Mouse (Mus musculus) embryo, embryonic 11.5 days (tissue): ENCODE data around the gene Slc5a10.

ENCODE experiments used
- DNase-seq: peaks from one replicate; pipeline ENCODE4 v3.0.0-alpha.2; 2012; ENCODE audit warnings: low read depth, low spot score

Gene Slc5a10

DNA sequence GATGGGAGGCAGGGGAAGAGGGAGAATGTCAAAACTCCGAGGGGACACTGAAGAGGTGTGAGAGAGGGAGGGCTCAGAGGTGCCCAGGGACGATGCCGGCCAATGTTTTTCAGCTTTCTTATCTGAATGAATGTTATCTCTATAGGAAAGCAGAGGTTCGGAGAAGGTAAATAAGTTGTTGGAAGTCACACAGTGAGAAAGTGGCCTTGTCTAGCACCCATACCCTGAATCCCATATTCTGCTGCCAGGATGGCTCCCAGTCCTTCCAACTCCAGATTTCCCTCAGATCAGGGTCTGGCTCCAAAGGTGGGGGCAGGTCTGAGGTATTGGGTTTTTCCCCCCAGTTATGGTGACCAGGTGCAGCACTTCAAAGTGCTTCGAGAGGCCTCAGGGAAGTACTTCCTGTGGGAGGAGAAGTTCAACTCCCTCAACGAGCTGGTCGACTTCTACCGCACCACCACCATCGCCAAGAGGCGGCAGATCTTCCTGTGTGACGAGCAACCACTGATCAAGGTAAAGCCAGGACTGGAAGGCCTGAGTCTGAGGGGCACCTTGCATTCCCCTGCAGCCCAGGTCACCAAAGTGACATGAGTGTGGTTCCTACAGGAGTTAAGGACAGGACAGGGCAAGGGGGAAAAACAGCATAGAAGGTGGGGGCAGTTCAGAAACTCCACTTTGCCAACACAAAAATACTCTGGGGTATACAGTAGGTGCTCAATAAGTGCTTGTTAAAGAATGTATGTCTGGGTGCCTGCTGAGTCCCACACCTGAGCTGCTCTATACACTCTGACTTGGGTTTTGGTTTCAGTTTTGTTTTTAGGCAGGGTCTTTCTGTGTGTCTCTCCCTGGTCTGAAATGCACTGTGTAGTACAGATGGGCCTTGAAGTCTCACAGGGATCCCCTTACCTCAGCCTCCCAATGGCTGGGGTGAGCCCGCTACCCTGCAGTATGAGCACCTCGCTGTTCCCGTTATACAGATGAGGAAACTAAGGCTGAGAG lies 50.8 kb downstream of the Slc5a10 start:
- no peak for DNase-seq

DNA sequence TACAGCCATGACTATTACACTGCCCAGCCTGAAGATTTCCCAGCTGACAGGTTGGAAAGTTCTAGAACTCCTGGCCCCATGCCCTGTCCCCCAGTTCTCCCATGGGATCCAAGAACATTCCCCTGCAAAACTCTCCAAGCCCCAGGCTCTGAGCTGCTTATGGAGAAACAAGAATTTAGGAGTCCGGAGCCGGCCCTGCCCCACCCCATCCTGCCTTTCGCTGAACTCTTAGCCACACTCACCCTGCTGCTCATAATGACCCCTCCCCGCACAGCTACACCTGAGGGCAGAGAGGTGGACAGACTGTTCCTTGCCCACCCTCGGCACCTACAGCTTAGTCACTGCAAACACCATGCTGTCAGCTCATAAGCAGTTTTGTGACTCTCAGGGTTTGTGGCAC lies 52.8 kb downstream of the Slc5a10 start:
- DNase-seq = no peak

DNA sequence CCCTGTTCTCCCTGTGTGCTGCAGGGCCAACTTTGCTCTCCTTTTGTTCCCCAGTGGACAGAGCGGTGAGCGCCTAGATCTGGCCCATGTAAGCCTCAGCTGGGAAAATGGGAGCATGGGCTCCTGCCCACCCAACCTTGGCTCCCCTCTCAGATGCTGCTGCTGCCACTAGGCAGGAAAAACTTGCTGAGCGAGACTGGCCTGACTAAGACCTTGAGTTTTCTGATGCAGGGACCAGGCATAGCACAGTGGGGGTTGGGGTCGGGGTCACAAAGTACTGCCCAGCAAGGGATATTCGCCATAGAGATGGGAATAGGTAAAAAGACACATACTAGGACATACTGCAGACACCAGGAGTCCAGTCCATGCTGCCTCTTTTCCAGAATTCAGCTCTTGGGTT lies 53.4 kb downstream of the Slc5a10 start:
- no peak for DNase-seq

DNA sequence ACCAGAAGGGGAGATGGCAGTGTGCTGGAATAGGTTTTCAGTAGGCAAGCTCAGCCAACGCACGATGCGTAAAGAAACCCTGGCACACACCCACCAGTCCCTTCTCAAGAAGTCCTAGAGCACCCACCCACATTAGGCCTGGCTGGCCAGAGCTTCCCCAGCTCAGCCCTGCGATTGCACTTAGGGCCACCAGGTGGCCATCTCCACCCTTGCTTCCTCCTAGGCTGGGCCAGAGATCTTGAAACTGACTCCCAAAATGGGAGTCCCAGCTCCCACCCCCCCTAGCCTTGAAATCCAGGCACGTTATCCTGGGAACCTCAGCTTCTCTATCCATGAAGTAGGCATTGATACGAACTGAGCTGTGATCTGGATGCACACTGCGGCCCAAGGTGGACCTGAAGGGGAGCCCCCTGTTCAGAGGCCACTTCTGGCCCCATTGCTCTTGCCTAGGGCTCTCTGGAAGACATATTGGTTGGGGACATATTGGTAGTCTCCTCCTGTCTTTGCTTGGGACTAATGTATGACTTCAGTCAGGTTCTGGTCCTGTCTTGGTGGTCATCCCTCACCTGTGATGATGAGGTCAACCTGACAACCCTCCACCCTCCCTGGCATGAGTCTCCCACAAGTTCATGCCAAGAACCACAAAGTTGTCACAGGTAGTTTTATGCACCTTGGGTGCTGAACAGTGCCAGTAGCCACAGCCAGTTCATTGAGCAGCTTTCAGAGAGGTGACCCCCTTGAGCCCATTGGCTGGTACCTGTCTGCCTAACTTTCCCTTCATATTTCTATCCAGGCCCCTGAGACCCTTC lies 54.4 kb downstream of the Slc5a10 start:
- no peak for DNase-seq

DNA sequence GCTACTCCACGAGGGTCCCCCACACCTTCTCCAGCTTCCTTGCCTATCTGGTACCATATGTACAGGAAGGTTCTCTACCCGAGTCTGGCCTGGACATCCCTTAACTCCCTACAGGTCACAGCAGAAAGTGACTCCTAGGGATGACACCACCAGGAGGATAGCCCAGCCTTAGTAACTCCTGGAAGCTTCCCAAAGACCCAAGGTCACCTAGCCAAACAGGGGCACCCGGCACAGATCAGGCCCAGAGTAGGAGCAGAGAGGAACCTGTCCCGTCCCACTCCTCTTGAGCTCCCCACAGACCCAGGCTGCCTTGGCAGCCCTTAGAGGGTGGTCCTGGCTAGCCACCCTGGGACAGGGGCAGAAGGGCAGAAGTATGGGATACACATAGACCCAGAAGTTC lies 55.2 kb downstream of the Slc5a10 start:
- DNase-seq = no peak

DNA sequence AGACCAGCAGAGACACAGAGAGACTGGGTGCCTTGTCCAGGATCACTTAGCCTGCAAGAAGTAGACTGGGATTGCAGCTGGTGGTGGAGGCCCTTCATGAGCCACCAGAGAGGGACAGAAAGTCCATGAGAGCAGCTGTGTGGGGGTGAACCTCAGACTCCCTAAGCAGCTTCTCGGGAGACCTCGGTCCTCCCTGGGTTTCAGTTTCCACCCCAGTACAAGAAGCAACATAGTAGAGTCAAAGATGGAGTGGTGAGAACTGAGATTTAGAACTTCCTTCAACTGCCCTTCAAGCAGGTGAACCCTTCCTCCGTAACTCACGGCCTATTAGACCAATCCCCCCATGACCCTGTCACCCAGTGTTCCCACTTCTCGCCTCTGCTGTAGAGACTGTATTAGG lies 58.4 kb downstream of the Slc5a10 start:
- no peak for DNase-seq

DNA sequence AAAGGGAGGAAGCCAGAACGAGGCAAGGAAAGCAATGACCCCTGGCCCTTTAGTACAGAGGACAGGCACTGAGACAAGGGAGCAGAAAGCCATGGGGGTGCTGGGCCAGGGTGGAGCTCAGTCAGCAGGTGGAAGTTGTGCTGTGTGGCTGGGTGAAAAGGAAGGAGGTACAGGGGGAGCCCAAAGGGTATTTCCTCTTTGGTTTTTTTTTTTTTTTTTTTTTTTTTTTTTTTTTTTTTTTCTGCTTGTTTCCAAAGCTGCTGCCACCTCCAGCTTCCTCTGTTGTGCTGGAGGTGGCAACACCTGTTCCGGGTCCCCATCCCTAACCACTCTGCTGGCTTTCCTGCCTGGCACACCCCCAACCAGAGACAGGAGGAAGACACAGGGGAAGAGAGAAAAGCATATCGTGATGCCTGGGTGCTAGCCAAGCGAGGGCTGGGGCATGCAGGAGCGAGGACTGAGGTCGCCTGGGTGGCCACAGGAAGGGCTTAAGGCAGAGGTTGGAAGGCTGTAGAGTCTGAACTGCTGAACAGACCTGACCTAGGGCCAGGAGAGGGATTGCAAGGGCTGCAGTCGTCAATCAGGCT lies 59.7 kb downstream of the Slc5a10 start:
- DNase-seq = no peak

DNA sequence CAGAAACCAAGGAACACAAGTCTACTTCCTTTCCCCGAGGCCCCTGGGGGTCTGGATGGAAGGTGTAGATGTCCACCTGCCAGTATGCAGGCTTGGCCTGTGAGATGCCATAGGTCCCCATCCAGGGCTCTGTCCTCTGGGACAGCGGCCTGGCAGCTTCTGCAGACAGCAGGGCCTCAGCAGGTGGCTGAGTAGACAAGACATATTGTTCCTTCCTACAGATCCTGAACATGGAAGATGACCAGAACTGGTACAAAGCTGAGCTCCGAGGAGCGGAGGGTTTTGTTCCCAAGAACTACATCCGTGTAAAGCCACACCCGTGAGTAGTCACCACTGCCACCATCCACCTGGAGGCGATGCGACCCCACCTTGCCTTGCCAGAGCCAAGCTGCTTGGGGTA lies 60.6 kb downstream of the Slc5a10 start:
- no peak for DNase-seq

DNA sequence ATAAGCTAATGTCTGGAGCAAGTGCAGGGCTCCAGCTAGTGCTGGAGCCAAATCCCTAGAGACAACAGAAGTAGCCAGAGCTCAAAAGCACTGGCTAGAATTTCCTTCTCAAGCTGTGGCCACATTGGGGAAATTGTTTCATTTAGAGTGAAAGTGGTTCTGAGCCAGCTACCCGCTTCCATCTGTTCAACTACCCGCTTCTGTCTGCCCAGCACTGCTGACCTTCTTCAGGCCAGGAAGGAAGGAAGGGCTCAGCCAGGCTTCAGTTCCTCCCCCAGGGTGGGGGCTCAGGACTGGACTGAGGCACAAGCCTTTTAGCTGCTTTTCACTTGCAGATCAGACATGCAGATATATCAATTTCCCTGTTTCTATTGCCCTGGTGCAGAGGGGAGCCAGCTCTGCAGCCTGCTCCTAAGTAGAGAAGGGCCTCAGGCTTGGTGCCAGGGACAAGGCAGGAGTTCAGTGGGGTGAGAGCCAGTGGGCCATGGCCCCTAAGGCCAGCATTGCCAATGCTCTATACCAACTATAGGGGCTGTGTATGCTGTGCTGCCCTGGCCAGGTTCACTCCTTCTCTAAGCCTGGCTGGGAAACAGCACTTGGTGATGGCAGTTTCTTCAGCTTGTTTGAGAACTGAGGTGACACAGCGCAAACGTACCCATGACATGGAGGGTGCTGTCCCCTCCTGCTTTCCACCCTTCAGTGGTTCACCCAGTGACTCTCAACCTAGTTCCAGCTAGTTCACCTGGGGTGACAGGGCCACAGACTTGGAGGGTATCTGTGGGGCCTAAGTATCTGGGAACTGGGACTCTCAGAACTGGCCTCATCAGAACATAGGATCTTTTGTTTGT lies 61.4 kb downstream of the Slc5a10 start:
- DNase-seq = no peak

DNA sequence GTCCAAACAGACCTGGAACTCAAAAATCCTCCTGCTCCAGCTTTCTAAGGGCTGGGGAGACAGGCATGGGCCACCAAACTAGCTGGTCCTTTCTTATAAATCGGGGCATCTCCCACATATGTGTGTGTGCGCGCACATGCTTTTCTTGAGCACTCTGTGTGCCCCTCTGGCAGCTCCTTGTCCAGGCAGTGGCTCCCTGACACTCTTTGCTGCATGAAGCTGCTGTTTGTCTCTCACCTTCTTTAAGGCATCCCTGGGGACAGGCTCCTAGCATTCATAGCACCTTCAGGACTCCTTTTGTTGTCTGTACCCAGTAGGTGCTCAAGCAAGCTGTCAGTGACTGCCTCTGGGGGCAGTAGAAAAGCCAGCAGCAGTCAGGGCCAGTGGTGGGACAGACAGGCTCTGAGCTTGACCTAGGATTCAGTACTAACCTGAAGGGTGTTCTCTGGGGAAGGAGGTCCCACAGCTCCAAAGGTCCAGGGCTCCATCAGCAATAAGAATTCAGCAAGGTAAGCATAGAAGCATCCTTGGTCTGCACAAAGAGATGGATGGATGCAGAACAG lies 62.2 kb downstream of the Slc5a10 start:
- DNase-seq = no peak

DNA sequence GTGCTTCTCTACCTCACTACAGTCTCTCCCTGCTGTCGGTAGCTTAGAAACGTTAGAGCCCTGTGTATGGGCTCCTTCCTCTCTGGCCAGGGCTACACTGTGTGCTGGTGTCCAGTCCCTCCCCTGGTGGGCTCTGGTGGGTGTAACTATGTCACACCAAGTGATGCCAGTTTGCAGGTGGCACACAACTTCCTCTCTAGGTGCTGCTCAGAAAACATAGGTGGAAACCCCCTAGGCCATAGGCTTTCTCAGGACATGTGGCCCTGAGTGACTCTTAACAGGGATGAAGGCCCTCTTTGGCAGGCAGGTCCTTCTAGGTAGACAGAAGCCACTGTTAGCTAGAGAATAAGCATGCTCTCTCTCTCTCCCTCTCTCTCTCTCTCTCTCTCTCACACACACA lies 63.2 kb downstream of the Slc5a10 start:
- no peak for DNase-seq

DNA sequence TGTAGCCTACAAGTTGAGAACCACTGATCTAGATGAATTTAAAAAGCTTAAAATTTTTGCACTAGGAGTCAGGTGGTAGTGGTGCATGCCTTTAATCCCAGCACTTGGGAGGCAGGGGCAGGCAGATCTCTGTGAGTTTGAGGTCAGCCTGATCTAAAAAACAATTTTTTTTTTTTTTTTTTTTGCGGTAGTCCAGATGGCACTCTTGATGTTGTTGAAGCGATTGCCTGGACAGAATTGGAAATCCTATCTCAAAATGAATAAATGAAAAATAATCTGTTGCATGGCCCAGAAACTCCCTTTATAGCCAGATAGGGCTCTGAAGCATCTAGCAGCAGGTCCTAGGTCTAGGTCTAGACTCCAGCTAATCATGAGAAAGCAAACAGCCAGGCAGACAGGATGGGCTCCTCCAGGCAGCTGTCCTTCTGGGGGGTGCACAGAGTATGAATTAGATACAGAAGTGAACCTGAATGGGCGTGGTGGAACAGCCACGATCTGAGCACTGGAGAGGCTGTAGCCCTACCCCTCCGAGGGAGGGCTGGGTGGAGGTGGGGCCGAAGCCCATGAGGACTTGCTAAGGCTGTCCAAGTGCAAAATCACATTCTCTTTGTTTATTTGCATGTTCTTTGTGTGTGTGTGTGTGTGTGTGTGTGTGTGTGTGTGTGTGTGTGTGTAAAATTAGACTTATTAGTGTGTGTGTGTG lies 64.3 kb downstream of the Slc5a10 start:
- DNase-seq = no peak

DNA sequence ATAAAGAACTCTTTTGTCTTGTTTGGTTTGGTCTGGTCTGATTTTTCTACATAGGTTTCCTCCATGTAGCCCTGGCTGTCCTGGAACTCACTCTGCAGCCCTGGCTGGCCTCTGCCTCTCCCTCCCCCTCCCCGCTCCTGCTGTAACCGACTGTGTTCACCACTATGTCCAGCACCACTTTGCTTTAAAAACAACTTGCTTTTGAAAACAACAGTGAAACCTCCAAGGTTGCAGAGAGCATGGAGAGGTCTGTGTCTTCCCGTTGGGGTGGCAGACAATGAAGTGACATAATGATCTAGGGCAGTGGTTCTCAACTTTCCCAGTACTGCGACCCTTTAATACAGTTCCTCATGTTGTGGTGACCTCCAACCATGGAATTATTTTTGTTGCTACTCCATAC lies 65.0 kb downstream of the Slc5a10 start:
- DNase-seq = no peak

DNA sequence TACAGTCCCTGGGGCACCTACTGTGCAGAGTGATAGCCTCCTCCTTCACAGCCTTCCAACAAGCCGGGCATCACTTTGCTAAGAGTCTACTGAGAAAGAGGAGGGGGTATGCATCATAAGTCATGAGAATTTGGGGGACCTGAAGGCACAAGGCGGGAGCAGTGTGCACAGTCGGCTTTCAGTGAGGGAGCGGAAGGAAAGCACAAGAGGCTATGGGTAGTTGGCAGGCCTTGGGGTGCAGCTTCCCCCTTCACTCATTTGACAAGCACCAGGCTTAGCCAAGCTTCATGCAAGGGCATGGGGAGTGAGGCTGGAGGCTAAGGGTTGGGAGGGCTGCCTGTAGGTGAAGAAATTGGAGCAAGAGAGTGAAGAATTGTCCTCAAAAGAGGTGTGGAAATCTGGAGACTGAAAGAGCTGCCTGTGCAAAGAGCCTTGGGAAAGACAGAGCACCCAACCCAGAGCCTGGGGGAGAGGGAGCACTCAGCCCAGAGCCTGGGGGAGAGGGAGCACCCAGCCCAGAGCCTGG lies 65.8 kb downstream of the Slc5a10 start:
- no peak for DNase-seq

DNA sequence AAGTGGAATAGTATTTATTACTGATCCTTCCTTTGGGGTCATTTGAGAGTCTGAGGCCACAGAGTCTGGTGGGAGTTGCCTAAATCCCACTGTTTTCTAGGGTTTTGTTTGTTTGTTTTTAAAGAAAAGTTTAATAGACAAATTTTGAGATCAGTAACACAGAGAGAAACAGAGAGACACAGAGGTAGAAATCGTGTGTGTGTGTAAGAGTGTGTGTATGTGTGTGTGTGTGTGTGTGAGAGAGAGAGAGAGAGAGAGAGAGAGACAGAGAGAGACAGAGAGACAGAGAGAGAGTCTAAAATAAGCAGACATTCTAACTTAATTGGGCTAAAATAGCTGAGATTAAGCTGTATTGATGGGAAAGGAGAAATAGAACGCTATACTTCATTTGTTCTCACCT lies 67.1 kb downstream of the Slc5a10 start:
- DNase-seq = no peak

DNA sequence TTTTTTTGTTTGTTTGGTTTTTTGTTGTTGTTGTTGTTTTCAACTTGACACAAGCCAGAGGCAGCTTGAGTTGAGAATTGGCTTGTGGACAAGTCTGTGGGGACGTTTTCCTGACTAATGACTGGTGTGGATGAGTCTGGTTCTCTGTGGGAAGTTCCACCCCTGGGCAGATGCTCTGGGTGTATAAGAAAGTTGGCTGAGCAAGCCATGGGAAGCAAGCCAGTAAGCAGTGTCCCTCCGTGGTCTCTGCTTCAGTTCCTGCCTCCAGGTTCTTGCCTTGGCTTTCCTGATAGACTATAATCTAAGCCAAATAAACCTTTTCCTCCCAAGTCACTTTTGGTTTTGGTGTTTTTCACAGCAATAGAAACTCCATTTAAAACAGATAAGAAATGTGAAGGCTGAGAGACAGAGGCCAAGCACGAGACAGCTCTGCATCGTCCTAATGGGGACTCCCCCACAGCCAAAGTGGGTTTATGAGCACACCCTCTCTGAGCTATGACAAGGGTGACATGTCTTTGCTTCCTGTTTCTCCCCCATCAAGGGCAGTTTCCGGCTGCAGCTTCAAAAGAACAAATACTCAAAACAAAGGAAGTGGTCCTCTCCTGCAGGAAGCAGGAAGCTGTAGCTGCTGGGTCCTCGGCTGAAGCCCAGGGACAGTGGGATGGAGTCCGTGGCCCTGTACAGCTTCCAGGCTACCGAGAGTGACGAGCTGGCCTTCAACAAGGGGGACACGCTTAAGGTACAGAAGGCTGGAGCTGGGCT lies 67.8 kb downstream of the Slc5a10 start, which contains the start of gene Grap:
TSS of gene Grap (plus strand) at position 580 of the 762 bp plus-strand sequence.
- no peak for DNase-seq

DNA sequence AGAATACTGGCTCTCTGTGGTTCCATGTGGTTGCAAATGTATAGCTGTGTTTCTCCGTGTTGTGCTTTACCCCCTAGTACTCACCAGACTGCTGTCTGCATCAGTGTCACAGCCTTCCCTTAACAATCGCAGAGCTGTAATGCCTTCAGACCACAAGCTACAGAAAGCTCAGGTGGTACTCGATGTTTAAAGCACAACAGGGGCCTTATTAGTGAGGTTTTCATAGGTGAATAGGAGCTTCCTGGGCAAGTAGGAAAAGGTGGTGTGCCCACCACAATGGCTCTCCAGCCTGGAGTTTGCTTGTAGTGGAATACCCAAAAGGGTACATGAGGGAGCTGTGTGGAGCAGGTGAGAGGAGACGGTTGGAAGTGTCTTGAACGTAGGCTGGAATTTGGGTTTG lies 68.4 kb downstream of the Slc5a10 start:
- DNase-seq = no peak

DNA sequence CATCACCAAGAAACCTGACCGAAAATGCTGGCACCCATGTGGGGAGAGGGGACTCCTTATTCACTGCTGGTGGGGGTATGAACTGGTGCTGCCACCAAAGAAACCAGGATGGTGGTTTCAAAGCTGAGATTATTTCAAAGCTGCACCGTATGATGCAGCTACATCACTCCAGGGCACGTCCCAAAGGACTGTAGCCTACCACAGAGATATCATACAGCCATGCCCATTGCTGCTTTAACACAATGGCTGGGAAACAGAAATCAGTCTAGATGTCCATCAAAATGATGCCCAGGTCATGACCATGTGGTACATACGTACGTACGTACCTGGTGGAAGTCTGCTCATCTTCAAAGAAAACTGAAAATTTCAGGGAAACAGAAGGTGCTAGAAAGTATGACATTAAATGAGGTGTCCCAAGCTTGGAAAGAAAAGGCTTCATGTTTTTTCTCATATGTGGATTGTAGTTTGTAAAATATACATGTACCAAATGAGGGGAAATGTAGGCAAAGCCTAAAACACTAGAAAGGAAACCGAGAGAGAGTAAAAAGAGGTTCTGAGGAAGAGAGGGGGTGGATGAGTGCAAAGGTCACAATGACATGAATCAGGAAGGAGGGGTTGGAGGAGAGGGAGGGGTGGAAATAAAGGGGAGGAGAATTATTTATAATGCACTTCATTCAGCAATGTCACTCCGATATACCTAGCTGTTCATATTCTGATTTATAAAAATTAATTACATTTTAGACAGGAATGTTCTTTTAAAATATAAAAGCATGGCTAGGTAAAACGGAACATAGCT lies 70.0 kb downstream of the Slc5a10 start:
- DNase-seq = no peak

DNA sequence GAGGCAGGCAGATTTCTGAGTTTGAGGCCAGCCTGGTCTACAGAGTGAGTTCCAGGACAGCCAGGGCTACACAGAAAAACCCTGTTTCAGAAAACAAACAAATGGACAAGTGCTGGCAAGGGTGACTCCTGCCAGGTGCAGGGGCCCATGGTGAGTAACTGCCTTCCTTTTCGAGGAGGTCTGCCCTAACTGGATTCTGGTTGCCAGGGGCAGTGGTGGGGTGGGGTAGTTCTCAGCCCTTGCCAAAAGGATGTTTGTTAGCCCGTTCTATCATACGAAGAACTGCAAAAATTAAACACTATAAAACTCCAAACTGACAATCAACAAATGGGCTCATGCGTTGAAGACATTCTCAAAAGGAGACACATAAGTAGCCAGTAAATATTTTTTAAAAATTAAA lies 71.0 kb downstream of the Slc5a10 start:
- no peak for DNase-seq
